Mouse (Mus musculus) cerebellum, postnatal 4 days (tissue): ENCODE measurements at regions not wholly inside any gene's neighbourhood (a gene's known extent, or its start where the extent isn't known, plus 50 kb on each side); places are given as distances from the start of the nearest gene placed in this dataset.
A peak's percentile ranks its signal among the peaks of the same experiment; 100 is the strongest.

Experiments
- DNase-seq, 2 experiments: peaks; one replicate each; pipeline ENCODE4 v3.0.0; 2022; ENCODE audit warnings: low spot score in 2 of 2, mixed read lengths in 1 of 2

DNA sequence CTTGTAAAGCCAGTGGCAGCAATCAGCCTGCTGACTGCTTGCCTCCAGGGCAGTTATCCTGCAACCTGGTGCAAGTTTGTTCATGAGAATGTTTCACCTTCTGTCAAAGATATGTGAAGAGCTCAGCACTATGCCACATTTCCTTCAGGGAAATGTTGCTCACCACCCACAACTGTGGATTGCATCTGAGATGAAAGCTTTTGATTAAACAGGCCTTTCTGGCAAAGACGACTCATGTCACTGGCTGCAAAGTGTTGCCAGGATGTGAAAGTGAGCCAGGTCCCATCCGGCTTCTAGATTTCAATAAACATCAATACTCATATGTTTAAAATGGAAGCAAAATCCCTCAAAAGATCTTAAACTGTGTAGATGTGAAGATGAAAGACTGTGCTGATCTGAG is 2121.0 kb downstream of the Gm37988 start:
- DNase-seq, result no peak

DNA sequence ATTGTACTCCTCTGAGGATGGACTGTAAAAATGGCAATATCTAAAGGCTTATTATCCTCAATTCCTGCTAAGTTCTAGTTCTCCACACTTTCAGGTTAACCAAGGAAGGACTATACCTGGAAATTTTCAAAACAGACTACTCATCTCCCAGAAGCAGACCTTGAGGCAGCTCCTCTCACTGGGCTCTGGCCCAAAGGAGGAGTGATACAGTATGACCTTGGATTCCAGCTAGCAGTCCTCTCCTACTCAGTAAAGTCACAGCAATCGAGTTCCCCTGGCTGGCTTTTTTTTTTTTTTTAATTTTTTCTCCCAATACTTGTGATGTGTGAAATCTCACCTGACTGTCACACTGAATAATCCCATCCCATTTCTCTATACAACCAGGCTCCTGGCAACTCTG is 2124.2 kb downstream of the Gm37988 start:
- no peak for DNase-seq

GRCm38 (mm10) chr1:6969838-6970237 is 2162.1 kb downstream of the Gm37988 start:
- DNase-seq, result no peak

- DNase-seq, result no peak
Observed at GRCm38 (mm10) chr1:6973749-6974327, 2166.1 kb downstream of the Gm37988 start.

DNA sequence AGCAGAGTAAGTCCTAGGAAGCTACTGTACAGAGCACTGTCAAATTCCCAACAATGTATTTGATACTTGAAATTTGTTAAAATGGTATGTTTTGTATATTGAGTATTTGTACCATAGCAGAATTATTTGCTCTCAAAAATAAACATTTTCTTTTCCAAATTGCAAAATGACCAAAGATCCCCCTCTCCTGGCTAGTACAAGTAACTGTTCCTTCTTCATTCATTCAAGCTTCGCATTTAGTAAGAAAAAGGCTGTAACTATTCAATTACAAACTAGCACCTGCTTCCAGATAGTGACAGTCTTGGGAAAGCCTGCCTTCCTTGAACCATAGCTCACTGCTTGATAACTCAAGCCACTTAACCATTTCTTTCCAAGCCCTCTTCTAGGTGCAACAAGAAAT is 2171.9 kb downstream of the Gm37988 start:
- DNase-seq, result no peak

- DNase-seq, result no peak
Observed at GRCm38 (mm10) chr1:6984226-6984625, 2176.5 kb downstream of the Gm37988 start.

DNA sequence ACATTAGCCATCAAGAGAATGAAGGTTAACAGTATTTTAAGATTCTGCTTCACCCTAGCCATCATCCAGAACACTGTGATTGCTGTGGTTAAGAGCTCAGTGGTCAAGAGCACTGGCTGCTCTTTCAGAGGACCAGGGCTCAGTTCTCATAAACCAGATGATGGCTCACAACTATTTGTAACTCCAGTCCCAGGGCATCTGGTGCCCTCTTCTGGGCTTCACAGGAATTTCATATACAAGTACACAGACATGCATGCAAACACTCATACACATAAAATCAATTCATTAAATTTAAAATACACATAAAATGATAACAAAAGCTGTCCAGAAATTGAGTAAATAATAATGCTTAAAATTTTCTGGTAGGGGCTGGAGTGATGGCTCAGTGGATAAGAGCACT is 2189.9 kb downstream of the Gm37988 start:
- DNase-seq, result no peak

DNA sequence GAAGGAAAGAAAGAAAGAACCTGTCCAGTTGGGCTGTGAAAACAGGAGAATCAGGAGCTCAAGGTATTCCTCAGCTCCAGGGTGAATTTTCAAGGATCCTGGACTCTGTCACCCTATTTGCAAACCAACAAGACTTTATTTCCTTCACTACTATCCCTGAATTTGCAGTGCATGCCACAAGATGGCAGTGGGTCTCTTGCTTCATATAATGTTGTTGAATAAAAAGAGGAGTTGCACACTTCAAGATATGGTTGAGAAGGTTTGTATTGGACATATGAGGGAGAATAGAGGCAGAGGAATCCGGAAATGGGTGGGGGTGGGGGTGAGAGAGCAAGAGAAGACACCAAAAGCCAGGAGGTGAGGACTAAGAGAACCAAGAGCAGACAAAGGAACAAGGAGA is 2202.5 kb downstream of the Gm37988 start:
- peak in 1 of 2 experiments; percentile 9 for DNase-seq
